Mouse (Mus musculus) ovary, postnatal 36 days (tissue): ENCODE measurements around the gene Heatr5a.

Experiments
- DNase-seq: peaks from one replicate; pipeline ENCODE4 v3.0.0; 2022; ENCODE audit warnings: low spot score, mixed read lengths

Gene Heatr5a

GRCm38 (mm10) chr12:51844771-51845256 lies 126.3 kb downstream of the Heatr5a start:
- peak; percentile 92 for DNase-seq

- no peak for DNase-seq
Measured at GRCm38 (mm10) chr12:51843576-51844520, 127.3 kb downstream of the Heatr5a start.

- DNase-seq = no peak
Measured at GRCm38 (mm10) chr12:51842081-51842864, 128.8 kb downstream of the Heatr5a start.

- DNase-seq = no peak
Measured at GRCm38 (mm10) chr12:51839856-51840255, 131.3 kb downstream of the Heatr5a start.

- no peak for DNase-seq
Measured at GRCm38 (mm10) chr12:51835219-51835618, 135.9 kb downstream of the Heatr5a start.

- no peak for DNase-seq
Measured at GRCm38 (mm10) chr12:51831931-51832330, 139.2 kb downstream of the Heatr5a start.

- DNase-seq = no peak
Measured at GRCm38 (mm10) chr12:51831296-51831695, 139.8 kb downstream of the Heatr5a start.

GRCm38 (mm10) chr12:51830671-51831070 lies 140.4 kb downstream of the Heatr5a start:
- DNase-seq = no peak

GRCm38 (mm10) chr12:51830077-51830402 lies 141.1 kb downstream of the Heatr5a start:
- no peak for DNase-seq

GRCm38 (mm10) chr12:51829290-51830076 lies 141.6 kb downstream of the Heatr5a start, which contains the start of gene Hectd1:
Gene Hectd1, minus strand, starts transcription at chr12:51829536.
- DNase-seq = peak; percentile 89

GRCm38 (mm10) chr12:51828716-51829289 lies 142.3 kb downstream of the Heatr5a start:
- DNase-seq = peak; percentile 68

GRCm38 (mm10) chr12:51827958-51828650 lies 143.0 kb downstream of the Heatr5a start:
- no peak for DNase-seq
